Mouse (Mus musculus): Measurements from ENCODE around the gene Incenp. TPM values are rescaled to one million over a fixed set of nuclear protein-coding genes. Genes with fewer than 3 reads are reported as not detected.
A peak's percentile ranks its signal among the peaks of the same experiment; 100 is the strongest.
"Not testable (repeated sequence)": the region's sequence is repeated elsewhere in the genome, so short reads cannot be mapped to it uniquely, and the experiment has no call there.

Incenp gene
- polyA plus RNA-seq, 1 experiment from 2014 or later: 31.3 TPM

DNA sequence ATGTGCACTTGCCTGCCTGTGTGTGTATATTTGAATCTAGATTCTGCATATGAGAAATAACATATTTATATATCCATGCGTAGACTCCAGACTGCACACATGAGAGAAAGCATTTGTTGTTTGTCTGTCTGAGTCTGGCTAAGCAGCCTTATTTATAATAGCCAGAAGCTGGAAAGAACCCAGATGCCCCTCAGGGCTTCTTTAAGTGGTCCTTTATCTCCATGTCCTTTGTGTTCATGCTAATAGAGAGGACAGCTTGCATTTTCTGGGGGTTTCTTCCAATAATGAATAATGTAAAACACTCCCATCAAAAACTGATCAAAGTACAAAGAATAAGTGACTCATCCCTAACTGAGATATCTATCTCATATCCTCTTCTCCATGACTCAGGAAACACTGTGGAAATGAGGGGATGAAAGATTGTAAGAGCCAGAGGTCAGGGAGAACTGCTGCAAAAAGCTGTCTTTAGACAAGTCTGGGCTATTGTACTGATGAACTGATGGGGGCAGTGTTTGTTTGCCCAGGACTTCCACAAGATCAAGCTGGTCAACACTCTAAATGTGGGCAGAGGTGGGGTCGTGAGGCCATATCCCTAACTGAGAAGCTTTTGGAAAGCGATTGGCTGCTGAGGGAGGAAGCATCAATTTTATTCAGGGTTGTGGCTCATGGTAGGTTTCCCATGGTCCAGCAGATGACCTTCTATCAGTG lies 49.8 kb downstream of the Incenp start:
- H3K27ac ChIP-seq; H3K27me3 ChIP-seq; H3K4me3 ChIP-seq; H3K9ac ChIP-seq; H3K36me3 ChIP-seq; H3K4me2 ChIP-seq; H3K9me3 ChIP-seq; H3K4me1 ChIP-seq (replicated peaks); ATAC-seq (ENCODE audit: low FRiP score): not testable (repeated sequence)
- 57% methylated on average over 3 of the region's 3 CpGs for WGBS

GRCm38 (mm10) chr19:9847262-9847661 lies 52.1 kb downstream of the Incenp start, which contains the start of gene Scgb2a2:
Gene Scgb2a2 (plus strand): TSS chr19:9847562.
- Histone ChIP-seq H3K4me2 (no peak within 1 kb of the TSS), H3K9me3 (no peaks in the 10 kb centered on the region)
- WGBS: 88% methylated on average over 2 of the region's 2 CpGs

DNA sequence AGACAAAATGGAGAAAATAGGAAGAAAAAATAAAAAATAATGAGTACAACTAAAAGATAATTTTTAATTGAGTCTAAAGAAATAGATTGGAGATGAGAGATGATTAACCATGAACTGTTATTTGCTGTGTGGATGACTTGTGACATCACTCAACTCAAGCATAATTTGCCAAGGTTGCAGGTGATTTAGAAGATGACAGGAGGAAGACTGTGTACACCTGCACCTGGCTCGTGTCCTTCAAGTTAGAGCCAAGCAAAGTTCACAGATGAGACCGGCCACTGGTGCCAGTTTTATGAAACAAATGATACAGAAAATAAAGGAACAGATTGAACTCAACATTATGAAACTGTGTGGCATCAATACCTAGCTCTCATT lies 62.0 kb downstream of the Incenp start:
- H3K4me3 ChIP-seq: no peak overlapping the region
- no peak overlapping the region for H3K27ac ChIP-seq
- no peaks in the 10 kb centered on the region for H3K4me1 ChIP-seq (replicated peaks)
- no peaks in the 10 kb centered on the region for H3K27me3 ChIP-seq
- H3K9me3 ChIP-seq: no peaks in the 10 kb centered on the region
- no peak overlapping the region for H3K4me2 ChIP-seq
- 69% methylated on average over 2 of the region's 2 CpGs for WGBS
- no peaks in the 10 kb centered on the region for H3K36me3 ChIP-seq
- peak; percentile 91 for ATAC-seq (ENCODE audit: low FRiP score)
- H3K9ac ChIP-seq: no peak overlapping the region

More at GRCm38 (mm10) chr19:9847262-9847661, 52.1 kb downstream of the Incenp start, which contains the start of gene Scgb2a2:
- Histone ChIP-seq H3K36me3 (no peaks in the 10 kb centered on the region), H3K9ac (no peak within 1 kb of the TSS), H3K4me1 (replicated peaks) (no peaks in the 10 kb centered on the region), H3K27ac (no peak within 1 kb of the TSS), H3K27me3 (no peaks in the 10 kb centered on the region), H3K4me3 (no peak within 1 kb of the TSS)
- ATAC-seq (ENCODE audit: low FRiP score): no peak

DNA sequence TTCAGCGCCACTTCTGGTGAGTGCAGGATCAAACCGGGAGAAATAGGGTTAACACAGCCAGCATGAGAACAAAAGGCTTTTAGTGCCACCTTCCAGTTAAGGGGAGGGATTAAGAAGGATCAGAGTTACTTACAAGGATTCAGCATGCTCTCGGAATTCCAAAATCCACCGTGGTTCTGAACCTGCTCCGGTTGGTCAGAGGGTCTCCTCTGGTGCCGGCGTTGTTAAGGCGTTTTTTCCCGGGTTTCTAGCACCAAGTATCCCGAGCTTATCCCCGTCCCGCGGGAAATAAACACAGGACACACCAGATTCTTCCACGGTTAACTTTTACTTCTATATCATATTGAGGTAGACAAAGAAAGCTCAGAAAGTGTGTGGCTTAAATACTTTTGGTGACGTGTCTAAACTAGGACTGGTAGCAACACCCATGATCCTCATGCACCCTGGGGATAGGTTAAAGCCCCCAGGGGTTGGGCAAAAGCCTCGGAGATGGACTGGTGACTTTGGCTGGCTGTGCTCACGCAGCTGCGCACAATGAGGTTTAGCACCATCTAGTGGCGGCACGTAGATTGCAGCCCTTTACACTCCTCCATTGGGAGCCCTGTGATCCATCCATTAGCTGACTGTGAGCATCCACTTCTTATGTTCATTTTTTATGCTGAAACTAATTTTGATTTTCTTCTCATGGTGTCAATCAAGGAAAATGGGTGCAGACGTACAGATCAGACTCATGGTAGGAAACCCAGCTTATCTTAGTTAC lies 62.6 kb downstream of the Incenp start:
- not testable (repeated sequence) for H3K36me3 ChIP-seq; H3K4me1 ChIP-seq (replicated peaks); H3K9ac ChIP-seq; H3K27me3 ChIP-seq; H3K27ac ChIP-seq; H3K9me3 ChIP-seq
- ATAC-seq (ENCODE audit: low FRiP score): peak; percentile 96
- WGBS: 11% methylated on average over 19 of the region's 21 CpGs
- H3K4me2 ChIP-seq: peak overlapping the region; percentile 39
- H3K4me3 ChIP-seq: peak overlapping the region; percentile 36

Small RNA genes lying within 50 kb of the gene (microRNA-seq; reads per million reads assigned to microRNA genes)
- gene Gm22369 (not detected), gene Gm24484 (not detected)

Other genes starting within 250 kb of the Incenp start
- gene Scgb2a2, start 52.0 kb downstream of the Incenp start, polyA plus RNA-seq (2015; fragmentation: Nextera tagmentation; extraction: Ambion mirVana): not detected in 2 replicates
- 1,535 and 1,618 TPM in 2 replicates for gene Fth1, start 81.0 kb upstream of the Incenp start, polyA plus RNA-seq (2015; fragmentation: Nextera tagmentation; extraction: Ambion mirVana)
- 1.5 and 1.7 TPM in 2 replicates for gene Best1, start 102.1 kb upstream of the Incenp start, polyA plus RNA-seq (2015; fragmentation: Nextera tagmentation; extraction: Ambion mirVana)
- gene Rab3il1, start 102.1 kb upstream of the Incenp start, polyA plus RNA-seq (2015; fragmentation: Nextera tagmentation; extraction: Ambion mirVana): 22.6 and 25.1 TPM in 2 replicates
- 15.2 and 18.0 TPM in 2 replicates for gene Fads3, start 142.0 kb upstream of the Incenp start, polyA plus RNA-seq (2015; fragmentation: Nextera tagmentation; extraction: Ambion mirVana)
- gene Fads2, start 202.2 kb upstream of the Incenp start, polyA plus RNA-seq (2015; fragmentation: Nextera tagmentation; extraction: Ambion mirVana): 149 and 152 TPM in 2 replicates